In the genomic region with DNA sequence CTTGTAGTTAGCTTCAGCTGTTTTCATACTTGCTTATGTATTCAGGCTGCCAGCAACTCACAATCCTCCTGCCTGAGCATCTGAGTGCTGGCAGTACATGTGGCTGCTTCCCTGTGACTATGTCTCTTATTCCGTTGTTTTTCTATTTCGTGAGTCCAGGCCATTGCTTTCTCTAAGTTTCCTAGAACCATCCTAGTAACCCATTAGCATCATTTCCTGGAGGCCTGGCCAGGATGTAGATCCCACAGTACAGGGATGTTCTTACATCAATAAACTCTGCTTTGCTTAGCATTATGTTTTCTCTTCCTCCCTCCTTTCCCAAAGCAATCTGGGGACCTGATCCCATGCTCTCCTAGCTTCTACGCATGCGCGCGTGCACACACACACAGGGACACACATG, we compare ENCODE assay signal across 21 mouse cellular contexts. TPM values are rescaled to one million over a fixed set of nuclear protein-coding genes. Genes with fewer than 3 reads are reported as not detected.
"Had no signal": no experiment of that assay in that cellular context is flagged by ENCODE, and none has a peak within 500 bp of the region (broad histone marks: within the 10 kb centered on the region; RNA-seq: fewer than 3 reads in every experiment).

No protein-coding gene starts in this region.

- H3K4me3 ChIP-seq: neural tube, embryonic 13.5 days; neural tube, embryonic 15.5 days; stomach, embryonic 15.5 days had no signal

- H3K36me3 ChIP-seq: neural tube, embryonic 13.5 days; neural tube, embryonic 15.5 days; stomach, embryonic 15.5 days had no signal

- H3K27me3 ChIP-seq: neural tube, embryonic 13.5 days; neural tube, embryonic 15.5 days; stomach, embryonic 15.5 days had no signal

- H3K9me3 ChIP-seq: neural tube, embryonic 13.5 days; neural tube, embryonic 15.5 days; stomach, embryonic 15.5 days had no signal

- H3K9ac ChIP-seq: neural tube, embryonic 13.5 days; neural tube, embryonic 15.5 days; stomach, embryonic 15.5 days had no signal

- H3K4me2 ChIP-seq: neural tube, embryonic 13.5 days; neural tube, embryonic 15.5 days; stomach, embryonic 15.5 days had no signal

- DNase-seq: retina, postnatal 1 day; right cerebral cortex, adult 18-20 months; right cerebral cortex, postnatal 14 days; right cerebral cortex, postnatal 25 days; right cerebral cortex, postnatal 4 days; spleen, adult 18-20 months; thymus, adult 18-20 months; thymus, adult 2 months; thymus, postnatal 14 days; thymus, postnatal 25 days; thymus, postnatal 36 days; thymus, postnatal 4 days had no signal

- H3K27ac ChIP-seq: neural tube, embryonic 13.5 days; neural tube, embryonic 15.5 days; stomach, embryonic 15.5 days; stomach, postnatal 0 days had no signal

RNA-seq across cellular contexts. Expression of gene Gm9964, which starts 38.4 kb away (rescaled TPM):
- polyA plus RNA-seq: neural tube, embryonic 13.5 days; neural tube, embryonic 15.5 days; small intestine, adult 2 months; spleen, adult 2 months; stomach, embryonic 14.5 days; stomach, embryonic 16.5 days; stomach, postnatal 0 days; thymus, adult 2 months; urinary bladder, adult 2 months had no signal
